10 mouse cellular contexts compared by ENCODE assay signal in genomic region chr17:48960161-48960698, GRCm38 (mm10). TPM values are rescaled to one million over a fixed set of nuclear protein-coding genes. Genes with fewer than 3 reads are reported as not detected.
DNase-seq lines count a peak whose midpoint lies in the region; ATAC-seq and TF ChIP-seq lines count a peak whose summit lies in the region.
"Had no signal": no experiment of that assay in that cellular context is flagged by ENCODE, and none has a peak within 500 bp of the region (broad histone marks: within the 10 kb centered on the region; RNA-seq: fewer than 3 reads in every experiment).

No protein-coding gene starts in this region.

- H3K36me3 ChIP-seq in forebrain, embryonic 10.5 days (replicated peaks) = no peaks in the 10 kb centered on the region
- no peaks in the 10 kb centered on the region for H3K36me3 ChIP-seq in forebrain, postnatal 0 days (ENCODE audit: insufficient read depth)
- no peaks in the 10 kb centered on the region for H3K36me3 ChIP-seq in intestine, embryonic 16.5 days (ENCODE audit: control insufficient read depth, insufficient read depth, low read length)
- H3K36me3 ChIP-seq in liver, embryonic 16.5 days (ENCODE audit: control insufficient read depth, insufficient read depth) = no peaks in the 10 kb centered on the region
- H3K36me3 ChIP-seq in stomach, embryonic 14.5 days (ENCODE audit: control insufficient read depth, insufficient read depth, low read length) = no peaks in the 10 kb centered on the region

- no peak overlapping the region for H3K4me2 ChIP-seq in forebrain, postnatal 0 days (ENCODE audit: low read depth)
- peak overlapping the region; percentile 59 for H3K4me2 ChIP-seq in intestine, embryonic 16.5 days (ENCODE audit: low read depth, low read length)
- H3K4me2 ChIP-seq in liver, embryonic 16.5 days (ENCODE audit: low read depth, low read length) = peak overlapping the region; percentile 33
- peak overlapping the region; percentile 46 for H3K4me2 ChIP-seq in stomach, embryonic 14.5 days (replicated peaks; ENCODE audit: low read depth, low read length)

- no peak for ATAC-seq in forebrain, postnatal 0 days
- peak; percentile 84 for ATAC-seq in intestine, embryonic 16.5 days
- peak; percentile 67; the same call in 1 of the 2 replicates for ATAC-seq in liver, embryonic 16.5 days (ENCODE audit: low read depth)
- peak; percentile 85; the same call in 1 of the 2 replicates for ATAC-seq in stomach, embryonic 14.5 days (ENCODE audit: insufficient number of reproducible peaks, insufficient read depth, low FRiP score, low read depth)

- H3K27ac ChIP-seq in forebrain, embryonic 10.5 days = peak overlapping the region; percentile 72
- no peak overlapping the region for H3K27ac ChIP-seq in forebrain, postnatal 0 days (ENCODE audit: low read depth, low read length)
- no peak overlapping the region for H3K27ac ChIP-seq in intestine, embryonic 16.5 days (ENCODE audit: low read length)
- H3K27ac ChIP-seq in liver, embryonic 16.5 days (ENCODE audit: low read length) = no peak overlapping the region
- H3K27ac ChIP-seq in stomach, embryonic 14.5 days (ENCODE audit: low read length) = no peak overlapping the region

- TF ChIP-seq CTCF in forebrain, postnatal 0 days (IDR thresholded peaks at IDR 0.05; ENCODE audit: low read depth) = no peak

- peak; percentile 57 for DNase-seq in forebrain, embryonic 10.5 days (ENCODE audit: extremely low spot score, low spot score)
- DNase-seq in forebrain, postnatal 0 days = no peak
- peak; percentile 17 to 27 for DNase-seq in gastrocnemius, postnatal 36 days
- no peak for DNase-seq in thymus, postnatal 4 days
- no peak for DNase-seq in layer of hippocampus, adult 9-11 months

- peaks cover 17% of the 10 kb centered on the region for H3K4me1 ChIP-seq in forebrain, embryonic 10.5 days
- H3K4me1 ChIP-seq in forebrain, postnatal 0 days (ENCODE audit: insufficient read depth) = no peaks in the 10 kb centered on the region
- H3K4me1 ChIP-seq in intestine, embryonic 16.5 days (ENCODE audit: control insufficient read depth, insufficient read depth, low read length) = peaks cover 13% of the 10 kb centered on the region
- no peaks in the 10 kb centered on the region for H3K4me1 ChIP-seq in liver, embryonic 16.5 days (ENCODE audit: control insufficient read depth, low read depth, low read length)
- peaks cover 8% of the 10 kb centered on the region for H3K4me1 ChIP-seq in stomach, embryonic 14.5 days (ENCODE audit: control insufficient read depth, insufficient read depth, low read length)

- H3K9me3 ChIP-seq in forebrain, embryonic 10.5 days = no peaks in the 10 kb centered on the region
- no peaks in the 10 kb centered on the region for H3K9me3 ChIP-seq in forebrain, postnatal 0 days (ENCODE audit: low read length)
- no peaks in the 10 kb centered on the region for H3K9me3 ChIP-seq in intestine, embryonic 16.5 days (ENCODE audit: control insufficient read depth, low read length)
- H3K9me3 ChIP-seq in liver, embryonic 16.5 days (replicated peaks; ENCODE audit: control insufficient read depth, low read length) = no peaks in the 10 kb centered on the region
- H3K9me3 ChIP-seq in stomach, embryonic 14.5 days (ENCODE audit: control insufficient read depth, low read depth, low read length) = no peaks in the 10 kb centered on the region

- 6% methylated on average over 16 of the region's 16 CpGs for WGBS in forebrain, embryonic 10.5 days
- 10% methylated on average over 16 of the region's 16 CpGs for WGBS in forebrain, postnatal 0 days
- WGBS in intestine, embryonic 16.5 days = 1% methylated on average over 16 of the region's 16 CpGs
- WGBS in liver, embryonic 16.5 days (ENCODE audit: insufficient replicate concordance) = 7% methylated on average over 16 of the region's 16 CpGs
- 0% methylated on average over 16 of the region's 16 CpGs for WGBS in stomach, embryonic 14.5 days

- H3K27me3 ChIP-seq in forebrain, embryonic 10.5 days (ENCODE audit: poor library complexity, severe bottlenecking) = no peaks in the 10 kb centered on the region
- H3K27me3 ChIP-seq in forebrain, postnatal 0 days (ENCODE audit: insufficient read depth, low read length) = no peaks in the 10 kb centered on the region
- no peaks in the 10 kb centered on the region for H3K27me3 ChIP-seq in intestine, embryonic 16.5 days (replicated peaks; ENCODE audit: control insufficient read depth, insufficient read depth, low read length)
- no peaks in the 10 kb centered on the region for H3K27me3 ChIP-seq in liver, embryonic 16.5 days (ENCODE audit: control insufficient read depth, insufficient read depth, low read depth, low read length)
- H3K27me3 ChIP-seq in stomach, embryonic 14.5 days (ENCODE audit: control insufficient read depth, insufficient read depth, low read length) = no peaks in the 10 kb centered on the region

- peak overlapping the region; percentile 39 for H3K4me3 ChIP-seq in forebrain, embryonic 10.5 days
- no peak overlapping the region for H3K4me3 ChIP-seq in forebrain, postnatal 0 days (ENCODE audit: low read depth, low read length)
- peak overlapping the region; percentile 27 for H3K4me3 ChIP-seq in intestine, embryonic 16.5 days (ENCODE audit: low read length)
- no peak overlapping the region for H3K4me3 ChIP-seq in liver, embryonic 16.5 days (ENCODE audit: low read depth, low read length)
- peak overlapping the region; percentile 13; the same call in 1 of the 2 replicates for H3K4me3 ChIP-seq in stomach, embryonic 14.5 days (ENCODE audit: low read depth, low read length)
- H3K4me3 ChIP-seq: erythroblast, embryonic 14.5 days had no signal

- intact Hi-C loops in gastrocnemius, postnatal 36 days (cut with DNase I) = no loop called here

- no peak overlapping the region for H3K9ac ChIP-seq in forebrain, postnatal 0 days
- 0 out of 2 replicates have a peak overlapping the region, but pooled peaks have one; percentile 29 for H3K9ac ChIP-seq in intestine, embryonic 16.5 days (ENCODE audit: low read depth, low read length)
- H3K9ac ChIP-seq in liver, embryonic 16.5 days (ENCODE audit: low read depth, low read length) = no peak overlapping the region
- no peak overlapping the region for H3K9ac ChIP-seq in stomach, embryonic 14.5 days (replicated peaks; ENCODE audit: low read depth, low read length)

RNA-seq across cellular contexts. Expression of gene Lrfn2, which starts 28.1 kb away (rescaled TPM):
- polyA plus RNA-seq in forebrain, embryonic 10.5 days (2016; fragmentation: Nextera tagmentation; extraction: Ambion mirVana) = 0.84 and 1.2 TPM in 2 replicates
- total RNA-seq in forebrain, postnatal 0 days (2014; rRNA removed) = 28.5 and 28.7 TPM in 2 replicates
- 12.5 and 16.5 TPM in 2 replicates for polyA plus RNA-seq in forebrain, postnatal 0 days (2015; fragmentation: Nextera tagmentation; extraction: Ambion mirVana)
- total RNA-seq in gastrocnemius, postnatal 36 days (2021) = under 1 TPM in 1 of 2 experiments, not detected in 1; 0.10 TPM
- polyA plus RNA-seq in intestine, embryonic 16.5 days (2015; fragmentation: Nextera tagmentation; extraction: Ambion mirVana) = 0.53 and 0.62 TPM in 2 replicates
- polyA plus RNA-seq in liver, embryonic 16.5 days (2015; fragmentation: Nextera tagmentation; extraction: Ambion mirVana) = not detected in 2 replicates
- polyA plus RNA-seq in stomach, embryonic 14.5 days (2014; fragmentation: Nextera tagmentation; extraction: Ambion mirVana) = 1.2 and 1.3 TPM in 2 replicates
- polyA plus RNA-seq: C2C12; erythroblast, embryonic 14.5 days had no signal

Comparison
In these comparisons a context has a peak if more than half of its experiments do, and no peak if none do; other contexts are left out.
1. DNase-seq: peak in forebrain, embryonic 10.5 days (single experiment) and gastrocnemius, postnatal 36 days (2 of 2); none in forebrain, postnatal 0 days (single experiment), thymus, postnatal 4 days (single experiment) and layer of hippocampus, adult 9-11 months (single experiment).
2. H3K4me3 ChIP-seq: peak in forebrain, embryonic 10.5 days (single experiment), intestine, embryonic 16.5 days (single experiment) and stomach, embryonic 14.5 days (single experiment); none in forebrain, postnatal 0 days (single experiment) and liver, embryonic 16.5 days (single experiment).